Mouse (Mus musculus) bone marrow macrophage, adult 2 months (primary cell): ENCODE results near the gene Erf.

Experiments
- CTCF ChIP-seq: IDR thresholded peaks from 2 replicates; pipeline ENCODE4 v1.5.1; 2012; ENCODE audit warnings: low read depth, mild to moderate bottlenecking, low read length, moderate library complexity
- POLR2A ChIP-seq: IDR thresholded peaks from 2 replicates; pipeline ENCODE4 v1.6.1; 2012; ENCODE audit warnings: mild to moderate bottlenecking, low read depth, low read length, borderline replicate concordance

- TF ChIP-seq POLR2A (no peak), CTCF (no peak)
Measured at GRCm38 (mm10) chr7:25210482-25210881, 40.1 kb downstream of the Erf start.
